Mouse (Mus musculus) splenic B cell, adult 2 months (primary cell): Measurements from ENCODE around the gene Ttc23l.
"Not testable (repeated sequence)": the region's sequence is repeated elsewhere in the genome, so short reads cannot be mapped to it uniquely, and the experiment has no call there.

Source experiments
- DNase-seq: peaks from one replicate; pipeline ENCODE4 v3.0.0-alpha.2; 2011; ENCODE audit warnings: low read depth, low spot score
- H3K27me3 ChIP-seq: 2 replicates; pipeline ENCODE4 v1.6.1; 2012; ENCODE audit warnings: mild to moderate bottlenecking, low read length, moderate library complexity, mixed read lengths; ENCODE audit not compliant: control insufficient read depth, poor library complexity, insufficient read depth, severe bottlenecking
- H3K36me3 ChIP-seq: 2 replicates; pipeline ENCODE4 v1.6.1; 2012; ENCODE audit warnings: mild to moderate bottlenecking, low read length, moderate library complexity, mixed read lengths; ENCODE audit not compliant: control insufficient read depth, poor library complexity, insufficient read depth, severe bottlenecking

Gene Ttc23l

GRCm38 (mm10) chr15:10554336-10554735, 4.1 kb downstream of the Ttc23l start:
- H3K36me3 ChIP-seq = no peaks in the 10 kb centered on the region
- DNase-seq = no peak
- H3K27me3 ChIP-seq = no peaks in the 10 kb centered on the region

DNA sequence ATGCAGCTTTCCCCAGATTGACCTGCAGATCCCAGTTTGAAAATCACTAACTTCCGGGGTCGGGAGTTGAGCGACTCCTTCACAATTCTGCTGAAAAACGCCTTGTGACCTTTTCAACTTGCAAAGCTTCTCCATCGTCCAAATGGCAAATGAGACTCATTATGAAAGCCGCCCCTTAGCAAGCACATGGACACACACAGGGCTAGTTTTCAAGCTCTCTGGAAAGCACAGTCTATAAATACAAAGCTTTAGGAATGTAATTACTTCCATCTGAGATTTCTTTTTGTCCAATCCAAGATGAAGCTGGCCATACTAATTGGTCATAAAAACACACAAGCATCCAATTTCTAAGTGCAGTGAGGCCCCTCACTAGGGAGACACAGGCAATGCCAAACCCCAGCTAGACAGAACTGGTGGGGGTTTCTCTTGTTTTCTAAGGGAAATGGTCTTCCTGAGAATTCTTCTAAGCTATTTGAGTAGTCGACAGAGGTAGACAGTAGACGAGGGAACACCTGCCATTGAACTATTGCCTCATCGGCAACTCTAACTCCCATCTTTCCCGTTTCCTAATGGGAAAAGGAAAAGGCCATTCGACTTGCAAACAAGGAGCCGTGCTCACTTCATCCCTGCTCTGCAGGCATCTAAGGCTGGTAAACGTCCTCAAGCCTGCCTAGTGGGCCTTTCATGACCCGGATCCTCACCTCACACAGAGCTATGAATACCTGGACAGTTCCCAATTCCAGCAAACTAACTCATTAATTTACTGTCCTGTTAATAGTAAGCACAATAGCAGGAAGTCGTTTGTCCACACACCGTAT, 18.0 kb downstream of the Ttc23l start:
- no peak for DNase-seq
- Histone ChIP-seq H3K27me3 (no peaks in the 10 kb centered on the region), H3K36me3 (no peaks in the 10 kb centered on the region)

GRCm38 (mm10) chr15:10535969-10536368, 22.5 kb downstream of the Ttc23l start:
- DNase-seq = no peak
- Histone ChIP-seq H3K27me3 (no peaks in the 10 kb centered on the region), H3K36me3 (no peaks in the 10 kb centered on the region)

GRCm38 (mm10) chr15:10534591-10534990, 23.9 kb downstream of the Ttc23l start:
- DNase-seq = no peak

GRCm38 (mm10) chr15:10533361-10533760, 25.1 kb downstream of the Ttc23l start:
- not testable (repeated sequence) for H3K27me3 ChIP-seq, H3K36me3 ChIP-seq, DNase-seq

More at GRCm38 (mm10) chr15:10534591-10534990, 23.9 kb downstream of the Ttc23l start:
- no peaks in the 10 kb centered on the region for H3K36me3 ChIP-seq
- H3K27me3 ChIP-seq = no peaks in the 10 kb centered on the region

DNA sequence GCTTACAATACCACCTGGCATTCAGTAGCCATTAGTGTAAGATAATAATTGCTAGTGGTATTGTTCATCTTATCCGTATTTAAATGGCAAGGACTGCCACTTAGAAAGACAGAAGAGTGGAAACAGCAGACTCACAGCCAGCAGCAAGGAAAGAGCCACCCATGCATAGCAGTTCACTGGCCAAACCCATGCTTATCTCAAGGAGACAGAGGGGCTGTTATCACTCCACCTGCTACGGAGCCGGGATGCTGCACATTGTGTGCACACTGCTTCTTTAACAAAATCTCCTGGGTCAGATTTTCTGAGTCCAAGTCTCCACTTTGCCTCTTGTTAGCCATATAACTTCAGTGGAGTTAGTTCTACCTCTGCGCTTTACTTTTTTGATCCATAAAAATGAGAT, 27.1 kb downstream of the Ttc23l start:
- H3K36me3 ChIP-seq = no peaks in the 10 kb centered on the region
- no peak for DNase-seq
- H3K27me3 ChIP-seq = no peaks in the 10 kb centered on the region

DNA sequence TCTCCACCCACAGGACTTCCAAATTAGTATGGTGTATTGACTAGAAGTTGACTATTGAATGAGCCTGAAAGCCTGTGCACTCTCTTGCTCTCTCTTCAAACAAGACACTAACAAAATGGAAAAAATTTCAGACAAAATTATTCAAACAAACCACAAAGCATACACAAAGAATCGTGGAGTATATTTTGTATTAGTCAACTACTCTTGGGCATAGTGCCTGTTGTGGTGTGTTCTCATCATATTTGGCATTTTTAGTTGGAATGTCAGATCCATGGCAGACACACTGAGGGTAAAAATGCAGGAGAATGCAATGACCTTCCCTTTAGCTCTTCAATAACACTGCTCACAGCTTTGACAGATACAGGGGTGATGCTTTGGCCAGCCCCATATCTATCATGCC, 32.6 kb downstream of the Ttc23l start:
- no peaks in the 10 kb centered on the region for H3K36me3 ChIP-seq
- DNase-seq = no peak

GRCm38 (mm10) chr15:10515166-10515565, 43.3 kb downstream of the Ttc23l start:
- H3K36me3 ChIP-seq = no peaks in the 10 kb centered on the region
- DNase-seq = no peak

More for the DNA sequence above, 32.6 kb downstream of the Ttc23l start:
- H3K27me3 ChIP-seq = no peaks in the 10 kb centered on the region

DNA sequence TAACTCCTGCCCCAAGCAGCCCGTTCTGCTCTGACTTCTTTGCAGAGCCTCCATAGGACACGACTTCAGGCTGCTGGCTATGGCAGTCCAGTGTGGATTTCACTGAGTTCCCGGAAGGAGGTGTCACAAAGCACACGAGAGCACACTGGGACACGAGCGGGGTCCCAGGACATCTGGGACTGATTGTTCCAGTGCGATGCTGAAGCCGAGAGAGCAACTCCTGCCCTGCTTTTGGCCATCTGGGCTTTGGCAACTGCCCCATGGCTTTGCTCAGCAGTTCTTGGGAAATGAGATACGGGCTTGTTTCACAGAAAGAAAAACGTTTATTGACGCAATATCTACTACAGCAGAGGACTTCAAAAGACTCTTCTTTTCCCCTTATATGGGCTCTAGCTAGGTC, 52.4 kb downstream of the Ttc23l start:
- no peak for DNase-seq
- Histone ChIP-seq H3K36me3 (no peaks in the 10 kb centered on the region), H3K27me3 (no peaks in the 10 kb centered on the region)

More at GRCm38 (mm10) chr15:10515166-10515565, 43.3 kb downstream of the Ttc23l start:
- H3K27me3 ChIP-seq = no peaks in the 10 kb centered on the region

DNA sequence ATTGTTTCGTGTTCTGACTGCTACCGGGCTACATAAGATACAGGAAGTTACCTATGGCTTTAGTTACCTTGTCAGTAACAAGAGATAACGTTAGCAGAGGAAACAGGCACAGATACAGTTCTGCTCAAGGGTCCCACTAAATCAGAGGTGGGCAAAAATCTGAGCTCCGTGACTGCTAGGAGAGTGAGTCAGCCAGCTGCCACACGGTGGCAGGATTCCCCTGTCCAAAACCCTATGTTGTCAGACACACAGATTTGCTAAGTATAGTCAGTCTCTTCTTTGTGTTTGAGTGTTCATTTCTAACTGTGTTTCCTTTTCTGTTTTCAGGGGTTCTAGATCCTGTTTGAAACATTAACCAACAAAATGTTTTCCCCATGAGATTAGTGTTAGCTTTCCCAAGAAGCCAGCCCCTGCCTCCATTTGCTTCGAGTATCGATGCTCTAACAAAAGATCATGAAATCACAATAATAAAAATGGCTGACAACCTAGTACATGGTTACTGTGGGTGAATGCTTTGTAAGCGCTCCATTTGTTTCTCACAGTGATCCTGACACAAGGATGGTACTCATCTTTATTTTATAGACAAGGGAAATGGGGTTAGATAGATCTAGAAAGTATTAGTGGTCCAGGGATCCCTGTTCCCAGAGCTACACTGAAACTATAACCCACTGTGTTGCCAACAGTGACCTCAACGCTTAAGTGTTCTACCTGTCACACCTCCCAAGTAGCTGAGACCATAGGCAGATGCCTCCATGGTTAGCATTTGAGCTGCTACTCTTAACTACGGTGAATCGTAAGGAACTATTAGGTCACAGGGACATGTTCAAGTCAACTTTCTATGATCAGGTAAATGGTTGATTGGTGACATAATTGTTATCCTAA, 57.4 kb downstream of the Ttc23l start:
- 0 out of 2 replicates have a peak, but pooled peaks cover under 1% of the 10 kb centered on the region for H3K36me3 ChIP-seq
- H3K27me3 ChIP-seq = no peaks in the 10 kb centered on the region
- peak; percentile 36 for DNase-seq

- Histone ChIP-seq H3K27me3 (no peaks in the 10 kb centered on the region), H3K36me3 (0 out of 2 replicates have a peak, but pooled peaks cover 2% of the 10 kb centered on the region)
- no peak for DNase-seq
These were observed 58.4 kb downstream of the Ttc23l start for GRCm38 (mm10) chr15:10500035-10500434.

- no peak for DNase-seq
- Histone ChIP-seq H3K36me3 (0 out of 2 replicates have a peak, but pooled peaks cover 2% of the 10 kb centered on the region), H3K27me3 (no peaks in the 10 kb centered on the region)
These were observed 58.9 kb downstream of the Ttc23l start for GRCm38 (mm10) chr15:10499593-10499992.

DNA sequence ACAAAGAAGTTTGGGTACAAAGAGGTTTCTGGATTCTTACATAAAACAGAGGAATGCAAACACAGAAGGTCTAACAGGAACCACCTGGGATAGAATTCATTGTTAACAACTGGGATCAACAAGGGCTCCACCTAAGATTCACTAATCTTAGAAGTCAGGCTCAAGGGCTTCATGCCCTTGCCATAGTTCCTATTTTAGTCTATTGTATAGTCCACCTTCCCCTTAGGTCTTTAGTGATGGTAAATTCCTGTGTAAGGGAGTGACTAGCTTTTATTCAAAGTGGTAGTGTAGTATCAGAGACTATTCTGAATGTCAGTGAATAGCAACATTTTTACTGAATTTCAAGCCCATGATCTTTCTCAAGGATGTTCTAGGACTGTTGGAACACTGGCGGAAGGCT, 61.8 kb downstream of the Ttc23l start:
- H3K27me3 ChIP-seq, DNase-seq, H3K36me3 ChIP-seq: not testable (repeated sequence)

DNA sequence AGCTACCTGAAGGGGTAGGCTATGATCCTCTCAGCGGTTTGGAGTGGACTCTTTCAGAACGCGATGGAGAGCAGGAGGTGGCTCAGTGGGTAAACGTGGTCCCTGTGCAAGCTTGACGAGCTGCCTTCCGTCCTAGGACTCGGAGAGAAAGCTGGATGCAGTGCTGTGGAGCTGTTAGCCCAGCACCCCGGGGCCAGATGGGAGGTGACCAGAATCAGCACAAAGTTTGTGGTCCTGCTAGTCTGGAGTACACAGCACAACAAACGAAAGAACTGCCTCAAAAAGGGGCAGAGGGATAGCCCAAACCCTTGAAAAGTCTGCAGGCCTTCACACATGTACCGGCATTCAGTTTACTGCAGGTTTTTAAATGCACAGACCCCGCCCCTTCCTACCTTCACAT, 62.5 kb downstream of the Ttc23l start:
- H3K36me3 ChIP-seq = peaks cover 7% of the 10 kb centered on the region; the same call in 1 of the 2 replicates
- no peaks in the 10 kb centered on the region for H3K27me3 ChIP-seq
- no peak for DNase-seq

GRCm38 (mm10) chr15:10490101-10490500, 68.4 kb downstream of the Ttc23l start:
- H3K27me3 ChIP-seq = no peaks in the 10 kb centered on the region

More at GRCm38 (mm10) chr15:10490101-10490500, 68.4 kb downstream of the Ttc23l start:
- peaks cover 9% of the 10 kb centered on the region for H3K36me3 ChIP-seq
- no peak for DNase-seq
